Comparison of ENCODE assay signal across 9 mouse cellular contexts in the genomic region with DNA sequence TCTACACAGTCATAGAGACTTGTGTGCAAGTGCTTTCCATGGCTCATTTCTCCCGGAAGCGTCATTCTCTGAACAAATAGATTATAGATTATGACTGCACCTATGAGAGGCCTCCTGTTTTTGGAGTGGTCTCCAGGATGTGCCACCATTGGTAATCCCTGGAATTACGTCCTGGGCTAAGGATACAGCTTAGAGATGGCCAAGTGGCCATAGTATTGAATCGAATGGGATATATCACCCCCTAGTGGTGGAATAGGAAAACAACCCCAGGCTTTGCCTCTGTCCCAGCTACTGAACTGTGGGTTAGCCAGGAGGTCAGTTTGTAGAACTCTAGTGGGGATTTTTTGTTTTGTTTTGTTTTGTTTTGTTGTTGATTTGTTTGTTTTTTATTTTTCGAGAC. TPM values are rescaled to one million over a fixed set of nuclear protein-coding genes. Genes with fewer than 3 reads are reported as not detected.
DNase-seq lines count a peak whose midpoint lies in the region; TF ChIP-seq lines count a peak whose summit lies in the region.
"Had no signal": no experiment of that assay in that cellular context is flagged by ENCODE, and none has a peak within 500 bp of the region (broad histone marks: within the 10 kb centered on the region; RNA-seq: fewer than 3 reads in every experiment).

No protein-coding gene starts in this region.

- intact Hi-C loops in gastrocnemius, postnatal 36 days (cut with DNase I): loop anchor here (1.0 to 5.0 kb wide), 2 partner anchors 44 to 160 kb away; no protein-coding TSS in a partner anchor

- DNase-seq in gastrocnemius, adult 18-20 months (ENCODE audit: low spot score): peak; percentile 59
- no peak for DNase-seq in gastrocnemius, postnatal 36 days
- peak; percentile 19 for DNase-seq in thymus, postnatal 14 days
- no peak for DNase-seq in thymus, postnatal 36 days
- DNase-seq in forelimb bud, embryonic 11.5 days (ENCODE audit: low read depth, low spot score): peak; percentile 73
- DNase-seq in lung, adult 2 months: no peak
- no peak for DNase-seq in gastrocnemius, adult 8-10 months (ENCODE audit: low spot score in 2 of 2)
- no peak for DNase-seq in adrenal gland, postnatal 25 days

- WGBS in lung, adult 2 months: 35% methylated on average over 5 of the region's 5 CpGs

- peak; percentile 30 for TF ChIP-seq CTCF in lung, adult 2 months (IDR thresholded peaks at IDR 0.05; ENCODE audit: insufficient read depth, low read length)

- no peak overlapping the region for H3K4me3 ChIP-seq in lung, adult 2 months (replicated peaks; ENCODE audit: extremely low read depth, low read depth, low read length)
- H3K4me3 ChIP-seq: neural tube, embryonic 13.5 days had no signal

- H3K4me1 ChIP-seq in lung, adult 2 months (ENCODE audit: control insufficient read depth, insufficient read depth, low read length): no peaks in the 10 kb centered on the region
- H3K4me1 ChIP-seq: neural tube, embryonic 13.5 days had no signal

- TF ChIP-seq POLR2A in lung, adult 2 months (IDR thresholded peaks at IDR 0.05; ENCODE audit: borderline replicate concordance, extremely low read depth, low read depth, low read length): no peak

RNA-seq across cellular contexts. Expression of gene Osbpl10, which starts 21.4 kb away (rescaled TPM):
- total RNA-seq in gastrocnemius, adult 18-20 months (2021): 1 to 10 TPM; 3.1 to 4.1 TPM
- 1 to 10 TPM; 2.5 to 5.1 TPM for total RNA-seq in gastrocnemius, postnatal 36 days (2021)
- polyA plus RNA-seq in lung, adult 2 months (2012; rRNA removed): 6.4 and 7.1 TPM in 2 replicates
- 1 to 10 TPM; 1.9 to 4.3 (median 3.1) TPM for total RNA-seq in gastrocnemius, adult 8-10 months (2022)
- 5.3 and 7.7 TPM in 2 replicates for total RNA-seq in adrenal gland, postnatal 25 days (2021)

RNA-seq across cellular contexts. Expression of gene Gpd1l, which starts 23.2 kb away (rescaled TPM):
- total RNA-seq in gastrocnemius, adult 18-20 months (2021): 10 to 100 TPM; 19.0 to 19.2 TPM
- total RNA-seq in gastrocnemius, postnatal 36 days (2021): 10 to 100 TPM; 16.5 to 18.5 TPM
- 20.0 and 27.3 TPM in 2 replicates for polyA plus RNA-seq in lung, adult 2 months (2012; rRNA removed)
- total RNA-seq in gastrocnemius, adult 8-10 months (2022): 10 to 100 TPM; 19.0 to 21.7 (median 20.8) TPM
- total RNA-seq in adrenal gland, postnatal 25 days (2021): 43.4 and 61.7 TPM in 2 replicates

RNA-seq across cellular contexts. Expression of gene Rps27rt, which starts 25.6 kb away (rescaled TPM):
- total RNA-seq in gastrocnemius, adult 18-20 months (2021): 10 to 100 TPM; 16.1 to 23.6 TPM
- total RNA-seq in gastrocnemius, postnatal 36 days (2021): 10 to 100 TPM; 12.0 to 25.0 TPM
- polyA plus RNA-seq in lung, adult 2 months (2012; rRNA removed): 24.1 and 30.5 TPM in 2 replicates
- total RNA-seq in gastrocnemius, adult 8-10 months (2022): 10 to 100 TPM; 10.3 to 22.0 (median 17.3) TPM
- 41.2 and 182 TPM in 2 replicates for total RNA-seq in adrenal gland, postnatal 25 days (2021)

Comparison
In these comparisons a context has a peak if more than half of its experiments do, and no peak if none do; other contexts are left out.
1. DNase-seq: peak in gastrocnemius, adult 18-20 months (single experiment), thymus, postnatal 14 days (single experiment) and forelimb bud, embryonic 11.5 days (single experiment); none in gastrocnemius, postnatal 36 days (0 of 2), thymus, postnatal 36 days (0 of 2), lung, adult 2 months (single experiment), gastrocnemius, adult 8-10 months (0 of 2) and adrenal gland, postnatal 25 days (single experiment).